Mouse (Mus musculus): ENCODE data around the gene Uggt1.

Gene Uggt1

GRCm38 (mm10) chr1:36244058-36244827, at the start of gene Uggt1:
TSS of gene Uggt1 (minus strand) at chr1:36244720.
- DNase-seq, result peak; percentile 94

- DNase-seq, result peak; percentile 51
Measured at GRCm38 (mm10) chr1:36293470-36293869, 49.0 kb upstream of the Uggt1 start.

- peak; percentile 64 for DNase-seq
Measured at GRCm38 (mm10) chr1:36281849-36282248, 37.3 kb upstream of the Uggt1 start.

- no peak for DNase-seq
Measured at GRCm38 (mm10) chr1:36280938-36281337, 36.4 kb upstream of the Uggt1 start.

GRCm38 (mm10) chr1:36279202-36279601, 34.7 kb upstream of the Uggt1 start:
- DNase-seq, result peak; percentile 93

- peak; percentile 90 for DNase-seq
Measured at GRCm38 (mm10) chr1:36277267-36278060, 32.9 kb upstream of the Uggt1 start.

- no peak for DNase-seq
Measured at GRCm38 (mm10) chr1:36275635-36276389, 31.3 kb upstream of the Uggt1 start.

- DNase-seq, result no peak
Measured at GRCm38 (mm10) chr1:36274455-36274854, 29.9 kb upstream of the Uggt1 start, which contains the start of gene Neurl3. TSS of gene Neurl3 (minus strand) at chr1:36274679.

- DNase-seq, result no peak
Measured at GRCm38 (mm10) chr1:36273288-36273687, 28.8 kb upstream of the Uggt1 start.

- DNase-seq, result no peak
Measured at GRCm38 (mm10) chr1:36272546-36272945, 28.0 kb upstream of the Uggt1 start.

GRCm38 (mm10) chr1:36271516-36272230, 27.2 kb upstream of the Uggt1 start:
- DNase-seq, result no peak

- DNase-seq, result no peak
Measured at GRCm38 (mm10) chr1:36270666-36271065, 26.1 kb upstream of the Uggt1 start.

GRCm38 (mm10) chr1:36269121-36269795, 24.7 kb upstream of the Uggt1 start:
- no peak for DNase-seq

- DNase-seq, result no peak
Measured at GRCm38 (mm10) chr1:36267595-36267994, 23.1 kb upstream of the Uggt1 start.

- no peak for DNase-seq
Measured at GRCm38 (mm10) chr1:36266293-36266692, 21.8 kb upstream of the Uggt1 start.

GRCm38 (mm10) chr1:36263833-36264488, 19.4 kb upstream of the Uggt1 start:
- DNase-seq, result peak; percentile 81

- peak; percentile 32 for DNase-seq
Measured at GRCm38 (mm10) chr1:36261708-36262504, 17.4 kb upstream of the Uggt1 start.

- DNase-seq, result no peak
Measured at GRCm38 (mm10) chr1:36260418-36260817, 15.9 kb upstream of the Uggt1 start.

GRCm38 (mm10) chr1:36259281-36259680, 14.8 kb upstream of the Uggt1 start:
- no peak for DNase-seq

GRCm38 (mm10) chr1:36258631-36259030, 14.1 kb upstream of the Uggt1 start:
- no peak for DNase-seq

GRCm38 (mm10) chr1:36257276-36257675, 12.8 kb upstream of the Uggt1 start:
- DNase-seq, result peak; percentile 29
